Mouse (Mus musculus): ENCODE measurements around the gene Mtss1l. TPM values are rescaled to one million over a fixed set of nuclear protein-coding genes. Genes with fewer than 3 reads are reported as not detected.

Mtss1l gene
- polyA plus RNA-seq (2014; fragmentation: Illumina TruSeq; extraction: RNeasy Lipid Tissue Mini Kit (QIAGEN cat#74804); ENCODE audit: low read depth, low replicate concordance) = 0.16 TPM

DNA sequence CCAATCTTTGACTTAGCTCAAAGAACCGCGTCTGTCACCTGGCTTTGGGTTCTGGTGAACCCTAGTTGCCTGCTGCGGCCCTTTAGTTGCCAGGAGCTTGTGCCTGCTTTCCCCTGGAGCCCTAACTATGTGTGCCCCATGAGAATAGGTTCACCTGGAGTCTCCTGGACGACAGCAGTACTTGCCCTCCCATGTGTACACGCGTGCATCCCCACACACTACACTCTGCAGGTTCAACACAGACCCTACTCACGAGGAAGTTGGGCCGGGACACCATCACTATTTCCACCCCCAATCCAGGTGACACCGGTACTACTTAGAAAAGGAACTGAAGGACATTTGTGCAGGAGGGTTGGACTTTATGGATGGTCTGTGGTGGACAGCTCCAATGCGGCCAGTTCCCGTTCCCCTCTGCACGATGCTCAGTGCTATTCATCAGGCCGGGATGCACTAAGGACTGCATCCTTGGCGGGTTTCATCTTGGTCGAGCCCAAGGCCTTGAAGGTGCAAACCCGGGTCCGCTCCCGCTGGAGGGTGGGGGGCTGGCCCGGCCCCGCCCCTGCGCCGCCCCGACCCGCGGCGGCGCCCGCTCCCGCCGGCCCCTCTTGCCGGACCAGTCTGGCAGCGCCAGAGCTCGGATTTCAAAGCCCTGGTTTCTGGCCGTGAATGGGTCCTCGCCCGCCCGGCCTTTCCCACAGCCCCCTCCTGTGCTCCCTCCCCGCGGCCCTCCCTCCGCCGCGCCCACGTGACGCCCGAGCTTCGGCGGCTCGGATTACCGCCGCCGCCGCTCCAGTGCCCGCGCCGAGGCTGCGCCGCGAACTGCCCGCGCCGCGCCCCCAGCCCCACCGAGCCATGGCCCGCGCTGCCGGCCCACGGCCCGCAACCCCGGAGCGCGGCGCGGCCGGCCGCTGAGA, at the start of gene Mtss1l:
Gene Mtss1l (plus strand): TSS at position 792 of the 914 bp plus-strand sequence.

Other genes starting within 250 kb of the Mtss1l start
- 2.6 TPM for gene Vac14, start 102.9 kb upstream of the Mtss1l start, polyA plus RNA-seq (2014; fragmentation: Illumina TruSeq; extraction: RNeasy Lipid Tissue Mini Kit (QIAGEN cat#74804); ENCODE audit: low read depth, low replicate concordance)
- not detected for gene Il34, start 84.4 kb downstream of the Mtss1l start, polyA plus RNA-seq (2014; fragmentation: Illumina TruSeq; extraction: RNeasy Lipid Tissue Mini Kit (QIAGEN cat#74804); ENCODE audit: low read depth, low replicate concordance)
- 11.6 TPM for gene Cog4, start 125.1 kb downstream of the Mtss1l start, polyA plus RNA-seq (2014; fragmentation: Illumina TruSeq; extraction: RNeasy Lipid Tissue Mini Kit (QIAGEN cat#74804); ENCODE audit: low read depth, low replicate concordance)
- gene Sf3b3, start 125.3 kb downstream of the Mtss1l start, polyA plus RNA-seq (2014; fragmentation: Illumina TruSeq; extraction: RNeasy Lipid Tissue Mini Kit (QIAGEN cat#74804); ENCODE audit: low read depth, low replicate concordance) = 11.0 TPM
- 0.64 TPM for gene Fuk, start 181.0 kb downstream of the Mtss1l start, polyA plus RNA-seq (2014; fragmentation: Illumina TruSeq; extraction: RNeasy Lipid Tissue Mini Kit (QIAGEN cat#74804); ENCODE audit: low read depth, low replicate concordance)
- 0.34 TPM for gene St3gal2, start 198.4 kb downstream of the Mtss1l start, polyA plus RNA-seq (2014; fragmentation: Illumina TruSeq; extraction: RNeasy Lipid Tissue Mini Kit (QIAGEN cat#74804); ENCODE audit: low read depth, low replicate concordance)

Data from liver, adult 10 weeks (tissue).